Mouse (Mus musculus) myocyte (in vitro differentiated cells): Measurements from ENCODE around the gene Pgm5.

Source experiments
- CEBPB ChIP-seq: IDR thresholded peaks from 2 replicates; pipeline ENCODE4 v1.6.1; 2011; ENCODE audit warnings: mild to moderate bottlenecking, moderate library complexity; ENCODE audit not compliant: poor library complexity, insufficient read depth, severe bottlenecking
- E2F4 ChIP-seq: IDR thresholded peaks from one replicate; pipeline ENCODE4 v1.6.1; 2011; ENCODE audit warnings: mild to moderate bottlenecking, control low read depth, moderate library complexity; ENCODE audit not compliant: insufficient read depth
- MAX ChIP-seq: IDR thresholded peaks from one replicate; pipeline ENCODE4 v1.6.1; 2011; ENCODE audit warnings: low read depth, mild to moderate bottlenecking, control low read depth
- MYOD1 ChIP-seq, 3 experiments: IDR thresholded peaks; one replicate each; pipeline ENCODE4 v1.6.1; 2011; ENCODE audit warnings: control low read depth in 2 of 3, low read depth in 2 of 3, mild to moderate bottlenecking in 2 of 3, moderate library complexity in 1 of 3; ENCODE audit not compliant: insufficient read length in 2 of 3, control insufficient read depth in 1 of 3
- MYOG ChIP-seq, 3 experiments: IDR thresholded peaks; one replicate each; pipeline ENCODE4 v1.6.1; 2011; ENCODE audit warnings: control low read depth in 2 of 3, low read depth in 2 of 3, mild to moderate bottlenecking in 2 of 3; ENCODE audit not compliant: insufficient read length in 2 of 3, control insufficient read depth in 1 of 3, insufficient read depth in 1 of 3
- POLR2A ChIP-seq: IDR thresholded peaks from one replicate; pipeline ENCODE4 v1.6.1; 2011; ENCODE audit warnings: low read depth, mild to moderate bottlenecking, control low read depth, moderate library complexity; ENCODE audit not compliant: insufficient read length
- POLR2AphosphoS2 ChIP-seq: IDR thresholded peaks from one replicate; pipeline ENCODE4 v1.6.1; 2011; ENCODE audit warnings: low read depth, control low read depth; ENCODE audit not compliant: insufficient read length
- SRF ChIP-seq: IDR thresholded peaks from one replicate; pipeline ENCODE4 v1.6.1; 2011; ENCODE audit warnings: low read depth; ENCODE audit not compliant: control insufficient read depth, insufficient read length
- TCF12 ChIP-seq: IDR thresholded peaks from one replicate; pipeline ENCODE4 v1.6.1; 2011; ENCODE audit warnings: mild to moderate bottlenecking, control low read depth; ENCODE audit not compliant: poor library complexity, insufficient read depth, severe bottlenecking
- USF1 ChIP-seq: IDR thresholded peaks from one replicate; pipeline ENCODE4 v1.6.1; 2011; ENCODE audit warnings: low read depth, mild to moderate bottlenecking, control low read depth, moderate library complexity

DNA sequence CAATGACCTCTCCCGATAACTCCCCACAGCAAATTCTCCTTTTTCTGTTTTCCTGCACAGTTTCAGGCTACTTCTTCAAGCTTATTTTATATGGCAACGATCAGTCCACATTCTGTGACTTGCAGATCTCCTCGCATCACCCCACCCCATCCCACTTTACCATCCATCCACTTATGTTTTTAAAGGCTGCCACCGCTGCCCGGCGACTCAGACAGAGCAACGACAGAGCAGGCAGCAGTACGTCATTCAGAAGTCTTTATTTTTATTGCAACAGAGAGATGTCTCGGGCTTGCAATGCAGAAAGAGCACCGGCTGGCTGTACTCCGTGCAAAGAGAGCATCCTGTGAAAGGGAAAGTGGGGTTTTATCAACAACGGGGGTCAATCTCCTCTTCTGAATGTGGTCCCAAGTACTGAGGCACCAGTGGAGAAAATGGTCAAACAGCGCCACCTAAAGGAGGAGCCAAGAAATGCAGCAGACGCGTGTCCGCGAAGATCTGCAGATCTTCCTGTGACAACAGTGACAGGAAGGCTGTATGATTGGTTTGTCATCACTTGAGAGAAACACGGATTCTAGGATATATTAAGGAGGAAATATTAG is 9.5 kb upstream of the Pgm5 start:
- no peak for TF ChIP-seq E2F4
- TF ChIP-seq POLR2A, result no peak
- no peak for TF ChIP-seq SRF
- TF ChIP-seq MYOG (IDR thresholded peaks at IDR 0.05; ENCODE audit: control insufficient read depth in 1 of 3, insufficient read depth in 1 of 3, insufficient read length in 2 of 3, low read depth in 2 of 3), result no peak
- TF ChIP-seq POLR2AphosphoS2, result no peak
- no peak for TF ChIP-seq TCF12
- TF ChIP-seq MAX, result no peak
- no peak for TF ChIP-seq USF1
- no peak for TF ChIP-seq CEBPB
- no peak for TF ChIP-seq MYOD1 (IDR thresholded peaks at IDR 0.05; ENCODE audit: control insufficient read depth in 1 of 3, insufficient read length in 2 of 3, low read depth in 2 of 3)
